10 mouse cellular contexts compared by ENCODE assay signal in genomic region chr2:132291265-132291664, GRCm38 (mm10). TPM values are rescaled to one million over a fixed set of nuclear protein-coding genes. Genes with fewer than 3 reads are reported as not detected.
DNase-seq lines count a peak whose midpoint lies in the region; ATAC-seq and TF ChIP-seq lines count a peak whose summit lies in the region.
"Had no signal": no experiment of that assay in that cellular context is flagged by ENCODE, and none has a peak within 500 bp of the region (broad histone marks: within the 10 kb centered on the region; RNA-seq: fewer than 3 reads in every experiment).

No protein-coding gene starts in this region.

- no peak overlapping the region for H3K4me3 ChIP-seq in forebrain, postnatal 0 days (ENCODE audit: low read depth, low read length)
- H3K4me3 ChIP-seq in forebrain, embryonic 16.5 days (replicated peaks; ENCODE audit: low read length) = no peak overlapping the region
- no peak overlapping the region for H3K4me3 ChIP-seq in layer of hippocampus, adult 2 months
- H3K4me3 ChIP-seq in embryonic facial prominence, embryonic 15.5 days (replicated peaks) = no peak overlapping the region

- no peak for TF ChIP-seq CTCF in forebrain, postnatal 0 days (IDR thresholded peaks at IDR 0.05; ENCODE audit: low read depth)
- no peak for TF ChIP-seq CTCF in layer of hippocampus, adult 2 months (conservative IDR thresholded peaks at IDR 0.05)

- H3K36me3 ChIP-seq in forebrain, postnatal 0 days (ENCODE audit: insufficient read depth) = peaks cover 28% of the 10 kb centered on the region
- H3K36me3 ChIP-seq in forebrain, embryonic 16.5 days (ENCODE audit: control insufficient read depth, insufficient read depth) = peaks cover 6% of the 10 kb centered on the region; the same call in 1 of the 2 replicates
- H3K36me3 ChIP-seq in embryonic facial prominence, embryonic 15.5 days = peaks cover 25% of the 10 kb centered on the region

- H3K4me2 ChIP-seq in forebrain, postnatal 0 days (ENCODE audit: low read depth) = no peak overlapping the region
- H3K4me2 ChIP-seq in forebrain, embryonic 16.5 days (ENCODE audit: low read length) = no peak overlapping the region
- H3K4me2 ChIP-seq in embryonic facial prominence, embryonic 15.5 days (replicated peaks) = no peak overlapping the region

- 74% methylated on average over 3 of the region's 3 CpGs for WGBS in forebrain, postnatal 0 days
- WGBS in forebrain, embryonic 16.5 days = 67% methylated on average over 3 of the region's 3 CpGs
- WGBS in embryonic facial prominence, embryonic 15.5 days = 62% methylated on average over 3 of the region's 3 CpGs

- H3K27me3 ChIP-seq in forebrain, postnatal 0 days (ENCODE audit: insufficient read depth, low read length) = no peaks in the 10 kb centered on the region
- no peaks in the 10 kb centered on the region for H3K27me3 ChIP-seq in forebrain, embryonic 16.5 days (replicated peaks; ENCODE audit: control insufficient read depth, insufficient read depth, low read length)
- no peaks in the 10 kb centered on the region for H3K27me3 ChIP-seq in embryonic facial prominence, embryonic 15.5 days

- no peak for ATAC-seq in forebrain, postnatal 0 days
- ATAC-seq in forebrain, embryonic 16.5 days = no peak
- no peak for ATAC-seq in embryonic facial prominence, embryonic 15.5 days (ENCODE audit: insufficient number of reproducible peaks, low FRiP score, low TSS enrichment, low read depth)

- H3K4me1 ChIP-seq in forebrain, postnatal 0 days (ENCODE audit: insufficient read depth) = peaks cover 10% of the 10 kb centered on the region
- peaks cover 14% of the 10 kb centered on the region for H3K4me1 ChIP-seq in forebrain, embryonic 16.5 days (replicated peaks; ENCODE audit: control insufficient read depth, insufficient read depth, low read length)
- no peaks in the 10 kb centered on the region; the same call in 1 of the 2 replicates for H3K4me1 ChIP-seq in embryonic facial prominence, embryonic 15.5 days

- peak overlapping the region; percentile 81 for H3K27ac ChIP-seq in forebrain, postnatal 0 days (ENCODE audit: low read depth, low read length)
- no peak overlapping the region for H3K27ac ChIP-seq in forebrain, embryonic 16.5 days (ENCODE audit: low read length)
- H3K27ac ChIP-seq in layer of hippocampus, adult 2 months = peak overlapping the region; percentile 89
- H3K27ac ChIP-seq in embryonic facial prominence, embryonic 15.5 days (replicated peaks) = 0 out of 2 replicates have a peak overlapping the region, but pooled peaks have one; percentile 28
- H3K27ac ChIP-seq: liver, embryonic 14.5 days had no signal

- H3K9me3 ChIP-seq in forebrain, postnatal 0 days (ENCODE audit: low read length) = no peaks in the 10 kb centered on the region
- no peaks in the 10 kb centered on the region for H3K9me3 ChIP-seq in forebrain, embryonic 16.5 days (ENCODE audit: control insufficient read depth, low read length)
- no peaks in the 10 kb centered on the region for H3K9me3 ChIP-seq in embryonic facial prominence, embryonic 15.5 days (replicated peaks)

- no peak overlapping the region for H3K9ac ChIP-seq in forebrain, postnatal 0 days
- no peak overlapping the region for H3K9ac ChIP-seq in forebrain, embryonic 16.5 days (replicated peaks; ENCODE audit: low read depth, low read length)
- no peak overlapping the region for H3K9ac ChIP-seq in embryonic facial prominence, embryonic 15.5 days
- H3K9ac ChIP-seq: liver, embryonic 14.5 days had no signal

- no peak for DNase-seq in forebrain, postnatal 0 days
- no peak for DNase-seq in layer of hippocampus, adult 2 months (ENCODE audit: low spot score in 2 of 2)
- DNase-seq in layer of hippocampus, postnatal 14 days (ENCODE audit: low spot score in 2 of 2) = no peak
- DNase-seq in lung, postnatal 25 days (ENCODE audit: low spot score) = peak; percentile 66
- DNase-seq in embryo, embryonic 10.5 days (ENCODE audit: low spot score) = no peak
- DNase-seq in adipocyte (ENCODE audit: low spot score) = no peak
- DNase-seq: embryo, embryonic 11 days had no signal

RNA-seq across cellular contexts. Expression of gene Cds2, which starts 28.3 kb away (rescaled TPM):
- 56.7 and 85.1 TPM in 2 replicates for total RNA-seq in forebrain, postnatal 0 days (2014; rRNA removed)
- polyA plus RNA-seq in forebrain, postnatal 0 days (2015; fragmentation: Nextera tagmentation; extraction: Ambion mirVana) = 14.6 and 27.7 TPM in 2 replicates
- polyA plus RNA-seq in forebrain, embryonic 16.5 days (2015; fragmentation: Nextera tagmentation; extraction: Ambion mirVana) = 23.0 and 27.9 TPM in 2 replicates
- total RNA-seq in layer of hippocampus, adult 2 months (2021) = 100 to 1,000 TPM; 257 to 258 TPM
- total RNA-seq in layer of hippocampus, postnatal 14 days (2021) = 100 to 1,000 TPM; 194 to 204 TPM
- polyA plus RNA-seq in embryonic facial prominence, embryonic 15.5 days (2015; fragmentation: Nextera tagmentation; extraction: Ambion mirVana) = 16.9 and 19.3 TPM in 2 replicates

RNA-seq across cellular contexts. Expression of gene Pcna, which starts 38.2 kb away (rescaled TPM):
- total RNA-seq in forebrain, postnatal 0 days (2014; rRNA removed) = 141 and 151 TPM in 2 replicates
- 124 and 136 TPM in 2 replicates for polyA plus RNA-seq in forebrain, postnatal 0 days (2015; fragmentation: Nextera tagmentation; extraction: Ambion mirVana)
- polyA plus RNA-seq in forebrain, embryonic 16.5 days (2015; fragmentation: Nextera tagmentation; extraction: Ambion mirVana) = 164 and 192 TPM in 2 replicates
- 10 to 100 TPM; 47.2 to 51.9 TPM for total RNA-seq in layer of hippocampus, adult 2 months (2021)
- 10 to 100 TPM; 45.3 to 51.5 TPM for total RNA-seq in layer of hippocampus, postnatal 14 days (2021)
- 197 and 209 TPM in 2 replicates for polyA plus RNA-seq in embryonic facial prominence, embryonic 15.5 days (2015; fragmentation: Nextera tagmentation; extraction: Ambion mirVana)

RNA-seq across cellular contexts. Expression of gene Tmem230, which starts 43.7 kb away (rescaled TPM):
- total RNA-seq in forebrain, postnatal 0 days (2014; rRNA removed) = 32.5 and 47.0 TPM in 2 replicates
- 37.3 and 47.1 TPM in 2 replicates for polyA plus RNA-seq in forebrain, postnatal 0 days (2015; fragmentation: Nextera tagmentation; extraction: Ambion mirVana)
- polyA plus RNA-seq in forebrain, embryonic 16.5 days (2015; fragmentation: Nextera tagmentation; extraction: Ambion mirVana) = 43.4 and 49.9 TPM in 2 replicates
- total RNA-seq in layer of hippocampus, adult 2 months (2021) = 10 to 100 TPM; 30.3 to 32.9 TPM
- 10 to 100 TPM; 25.8 to 27.7 TPM for total RNA-seq in layer of hippocampus, postnatal 14 days (2021)
- 52.8 and 53.8 TPM in 2 replicates for polyA plus RNA-seq in embryonic facial prominence, embryonic 15.5 days (2015; fragmentation: Nextera tagmentation; extraction: Ambion mirVana)
